Mouse (Mus musculus): ENCODE measurements around the gene Wwc2. TPM values are rescaled to one million over a fixed set of nuclear protein-coding genes. Genes with fewer than 3 reads are reported as not detected.

The Wwc2 gene
- total RNA-seq, 2 experiments from 2014 or later: 47.4 to 47.9 TPM

DNA sequence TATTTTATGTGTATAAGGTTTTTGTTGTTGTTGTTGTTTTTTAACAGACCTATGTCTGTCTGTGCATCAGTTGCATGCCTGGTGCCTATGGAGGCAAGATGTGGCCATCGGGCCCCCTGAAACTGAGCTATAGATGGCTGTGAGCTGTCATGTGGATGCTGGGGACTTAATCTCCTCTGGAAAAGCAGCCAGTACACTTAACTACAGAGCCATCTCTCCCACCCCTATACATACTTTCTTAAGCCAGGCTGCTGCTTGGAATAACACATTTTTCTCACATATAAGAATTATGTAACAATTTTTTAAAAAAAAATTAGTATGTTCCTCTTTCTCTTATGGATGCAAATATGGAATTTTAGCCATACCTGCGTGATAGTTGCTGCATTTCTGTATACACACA is 207.2 kb downstream of the Wwc2 start:
- no peak for DNase-seq

DNA sequence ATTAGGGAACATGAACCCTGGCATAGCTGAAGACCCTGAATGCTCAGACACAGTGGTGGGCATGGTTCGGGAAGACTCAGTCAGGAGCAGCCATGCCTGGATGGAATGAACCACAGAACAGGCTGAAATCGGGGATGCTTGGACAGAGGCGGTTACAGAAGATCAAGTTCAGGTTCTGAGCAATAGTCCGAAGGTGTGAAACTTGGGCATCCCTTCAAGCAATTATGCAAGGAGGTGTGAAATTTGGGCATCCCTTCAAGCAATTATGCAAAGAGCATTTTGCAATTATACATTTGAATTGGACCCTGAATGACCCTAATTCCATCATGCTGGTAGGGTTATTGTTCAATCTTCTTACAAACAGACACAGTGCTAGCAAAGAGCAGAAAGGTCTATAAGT is 208.8 kb downstream of the Wwc2 start:
- no peak for DNase-seq

DNA sequence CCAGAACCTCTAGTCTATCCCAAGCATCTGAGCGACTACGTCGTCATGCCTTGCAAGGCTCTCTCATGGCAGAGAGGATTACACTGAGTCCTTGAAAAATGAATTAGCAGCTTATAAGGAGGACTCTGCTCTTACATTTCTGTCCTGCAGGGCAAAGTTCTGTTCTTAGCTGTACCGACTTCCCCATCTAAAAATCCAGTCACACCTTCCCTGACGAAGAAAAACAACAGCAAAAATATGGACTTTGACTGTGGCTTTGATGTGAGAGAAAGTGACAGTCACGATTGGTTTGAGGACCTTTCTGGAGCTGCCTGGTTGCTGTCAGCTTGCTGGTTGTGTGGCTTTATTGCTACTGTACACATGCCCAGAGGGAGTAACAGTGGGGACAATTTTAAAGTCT is 211.1 kb downstream of the Wwc2 start:
- no peak for DNase-seq

DNA sequence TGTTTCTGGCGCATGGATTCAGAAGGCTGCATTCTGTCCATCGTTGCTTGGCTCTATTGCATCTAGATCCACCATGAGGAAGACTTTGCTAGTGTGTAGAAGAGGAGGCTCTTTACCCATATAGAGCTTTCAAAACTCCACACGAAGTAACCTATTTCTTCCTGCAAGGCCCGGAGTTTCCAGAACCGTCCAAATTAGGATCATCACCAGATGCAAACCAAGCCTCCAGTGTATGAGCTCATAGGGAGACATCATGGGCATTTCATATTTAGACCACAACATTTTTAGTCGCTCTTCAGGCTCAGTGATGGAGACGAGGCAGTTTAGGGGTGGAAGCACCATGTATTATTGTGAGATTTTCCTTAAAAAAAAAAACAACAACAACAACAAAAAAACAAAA is 213.3 kb downstream of the Wwc2 start:
- DNase-seq: no peak

Other genes starting within 250 kb of the Wwc2 start
- not detected for gene Cldn24, start 168.8 kb downstream of the Wwc2 start, total RNA-seq (2021)
- gene Cldn22, start 166.4 kb downstream of the Wwc2 start, total RNA-seq (2021): not detected
- 10 to 100 TPM; 11.6 to 12.6 TPM for gene Dctd, start 108.2 kb upstream of the Wwc2 start, total RNA-seq (2021)